Mouse (Mus musculus) bone marrow, adult 2 months (tissue): ENCODE measurements around the gene Sgk1. TPM values are rescaled to one million over a fixed set of nuclear protein-coding genes. Genes with fewer than 3 reads are reported as not detected.

Source experiments
- H3K27ac ChIP-seq: fragments of 200-500 bp; 2 replicates; pipeline ENCODE4 v1.5.1; 2012; ENCODE audit warnings: low read depth, mild to moderate bottlenecking, control low read depth, inconsistent platforms, low read length; ENCODE audit not compliant: control insufficient read depth, poor library complexity, insufficient read depth
- H3K4me1 ChIP-seq: fragments of 200-500 bp; 2 replicates; pipeline ENCODE4 v1.6.1; 2011; ENCODE audit warnings: low read length; ENCODE audit not compliant: control insufficient read depth, insufficient read depth
- H3K4me3 ChIP-seq: fragments of 200-500 bp; replicated peaks from 2 replicates; pipeline ENCODE3; 2011; ENCODE audit warnings: mild to moderate bottlenecking, low read depth, low read length, control low read depth; ENCODE audit not compliant: control insufficient read depth
- CTCF ChIP-seq: fragments of 200-500 bp; IDR thresholded peaks from 2 replicates; pipeline ENCODE4 v1.5.1; 2011; ENCODE audit warnings: low read length, control low read depth; ENCODE audit not compliant: control insufficient read depth, insufficient read depth
- POLR2A ChIP-seq: fragments of 200-500 bp; IDR thresholded peaks from 2 replicates; pipeline ENCODE4 v1.6.1; 2011; ENCODE audit warnings: low read depth, mild to moderate bottlenecking, control low read depth, low read length, borderline replicate concordance; ENCODE audit not compliant: control insufficient read depth
- WGBS: fragments of 180-500 bp; shearing (Covaris S2); methylation state at CpG from one replicate; pipeline ENCODE4 v1.1.7; 2018; 5-methylcytosine and 5-hydroxymethylcytosine counted together
- polyA plus RNA-seq: library from polyadenylated mRNA; stranded (reverse); fragments of >200 nt; gene quantifications from 2 replicates; pipeline ENCODE4 v1.2.4, GENCODE M21; 2011; ENCODE audit warnings: low replicate concordance; ENCODE audit not compliant: missing spikeins, insufficient read depth, insufficient read length

Gene Sgk1
- polyA plus RNA-seq, 1 experiment: 17.1 TPM

- Histone ChIP-seq H3K4me1 (no peaks in the 10 kb centered on the region), H3K27ac (no peak overlapping the region), H3K4me3 (no peak overlapping the region)
- TF ChIP-seq CTCF: no peak
- TF ChIP-seq POLR2A: no peak
- whole genome bisulfite sequencing: 80% methylated on average over 6 of the region's 6 CpGs
Observed at GRCm38 (mm10) chr10:21918016-21918749, 36.2 kb downstream of the Sgk1 start.

GRCm38 (mm10) chr10:21918750-21919145 is 36.8 kb downstream of the Sgk1 start:
- TF ChIP-seq CTCF (no peak), POLR2A (no peak)
- H3K4me1 ChIP-seq: no peaks in the 10 kb centered on the region
- no peak overlapping the region for H3K27ac ChIP-seq
- H3K4me3 ChIP-seq: no peak overlapping the region
- 69% methylated on average over 7 of the region's 7 CpGs for WGBS

DNA sequence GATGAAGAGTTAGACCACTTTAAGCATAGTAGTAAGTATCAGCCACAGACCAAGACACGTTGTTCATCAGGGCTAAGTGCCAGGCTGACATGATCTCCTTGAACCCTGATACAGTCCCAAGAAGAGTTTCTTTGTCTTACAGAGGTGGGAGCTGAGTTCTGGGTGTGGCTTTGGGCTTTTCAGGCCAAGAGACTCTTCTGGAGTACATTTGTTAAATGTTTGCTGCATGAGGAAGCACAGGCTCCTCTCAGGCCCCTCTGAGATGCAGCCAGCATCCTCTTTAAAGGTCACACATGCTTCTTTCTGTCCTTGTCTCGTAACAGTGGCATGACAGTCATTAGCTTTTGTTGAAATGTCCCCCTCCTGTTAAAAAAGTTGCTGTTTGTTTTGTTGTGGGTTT is 38.6 kb downstream of the Sgk1 start:
- no peak overlapping the region for H3K4me3 ChIP-seq
- 75% methylated on average over 2 of the region's 2 CpGs for WGBS
- H3K4me1 ChIP-seq: no peaks in the 10 kb centered on the region
- TF ChIP-seq CTCF (no peak), POLR2A (no peak)
- no peak overlapping the region for H3K27ac ChIP-seq

DNA sequence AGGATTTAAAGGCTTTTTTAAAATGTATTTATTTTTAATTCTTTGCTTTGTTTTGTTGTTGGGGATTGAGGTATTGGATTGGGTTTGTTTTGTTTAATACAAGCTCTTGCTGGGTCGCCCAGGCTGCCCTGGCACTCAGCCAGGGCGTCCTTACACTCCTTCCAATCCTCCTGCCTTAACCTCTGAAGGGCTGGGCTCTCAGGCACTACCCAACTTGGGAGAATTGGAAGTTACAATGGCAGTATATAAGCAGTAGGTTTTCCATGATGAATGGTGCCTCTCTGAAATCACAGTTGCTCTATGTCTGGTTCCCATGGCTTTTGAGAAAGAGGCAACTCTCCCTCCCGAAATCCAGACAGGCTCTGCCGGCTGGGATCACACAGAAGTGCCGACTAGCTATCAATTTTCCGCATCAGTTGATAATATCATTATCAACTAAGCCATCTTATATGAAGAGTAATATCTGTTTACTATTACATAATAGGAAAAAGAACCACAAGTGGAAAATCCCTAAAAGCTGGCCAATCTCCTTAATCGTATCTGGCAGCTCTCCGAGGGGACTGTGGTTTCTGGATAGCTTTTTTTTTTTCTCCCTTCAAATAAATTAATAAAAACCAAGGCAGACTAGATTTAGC is 40.8 kb downstream of the Sgk1 start:
- Histone ChIP-seq H3K27ac (no peak overlapping the region), H3K4me1 (peaks cover 1% of the 10 kb centered on the region; the same call in 1 of the 2 replicates), H3K4me3 (no peak overlapping the region)
- WGBS: 81% methylated on average over 8 of the region's 8 CpGs
- no peak for TF ChIP-seq CTCF
- no peak for TF ChIP-seq POLR2A

- Histone ChIP-seq H3K27ac (no peak overlapping the region), H3K4me3 (no peak overlapping the region), H3K4me1 (peaks cover 1% of the 10 kb centered on the region; the same call in 1 of the 2 replicates)
- TF ChIP-seq CTCF (no peak), POLR2A (no peak)
- 82% methylated on average over 9 of the region's 9 CpGs for WGBS
Observed at GRCm38 (mm10) chr10:21923495-21923952, 41.5 kb downstream of the Sgk1 start.

GRCm38 (mm10) chr10:21924051-21924720 is 42.2 kb downstream of the Sgk1 start:
- H3K4me1 ChIP-seq: peaks cover 1% of the 10 kb centered on the region; the same call in 1 of the 2 replicates
- H3K4me3 ChIP-seq: no peak overlapping the region
- no peak overlapping the region for H3K27ac ChIP-seq
- TF ChIP-seq CTCF: no peak
- no peak for TF ChIP-seq POLR2A
- WGBS: 88% methylated on average over 16 of the region's 16 CpGs

DNA sequence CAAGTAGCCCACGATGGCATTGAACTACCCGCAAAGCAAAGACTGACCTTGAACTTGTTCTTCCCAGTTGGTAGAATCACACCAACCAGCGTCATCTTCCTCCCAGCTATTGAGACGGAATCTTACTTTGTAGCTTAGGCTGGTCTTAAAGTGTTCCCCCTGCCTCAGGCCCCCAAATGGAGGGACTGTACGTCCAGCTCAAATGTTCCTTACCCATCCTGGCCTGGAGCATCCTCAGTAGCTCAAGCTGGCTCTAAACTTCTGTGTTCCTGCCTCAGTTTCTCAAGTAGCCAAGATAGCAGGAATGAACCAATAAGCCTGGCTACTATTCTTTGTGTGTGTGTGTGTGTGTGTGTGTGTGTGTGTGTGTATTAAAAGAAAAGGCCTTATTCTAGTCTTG is 45.0 kb downstream of the Sgk1 start:
- peaks cover 1% of the 10 kb centered on the region; the same call in 1 of the 2 replicates for H3K4me1 ChIP-seq
- TF ChIP-seq POLR2A (no peak), CTCF (no peak)
- H3K27ac ChIP-seq: no peak overlapping the region
- WGBS: 82% methylated on average over 5 of the region's 5 CpGs
- H3K4me3 ChIP-seq: no peak overlapping the region

- H3K27ac ChIP-seq: no peak overlapping the region
- WGBS: 82% methylated on average over 10 of the region's 10 CpGs
- peaks cover under 1% of the 10 kb centered on the region; the same call in 1 of the 2 replicates for H3K4me1 ChIP-seq
- TF ChIP-seq CTCF (no peak), POLR2A (no peak)
- H3K4me3 ChIP-seq: no peak overlapping the region
Observed at GRCm38 (mm10) chr10:21930781-21931380, 48.9 kb downstream of the Sgk1 start.
